23 mouse cellular contexts compared by ENCODE assay signal in the genomic region with DNA sequence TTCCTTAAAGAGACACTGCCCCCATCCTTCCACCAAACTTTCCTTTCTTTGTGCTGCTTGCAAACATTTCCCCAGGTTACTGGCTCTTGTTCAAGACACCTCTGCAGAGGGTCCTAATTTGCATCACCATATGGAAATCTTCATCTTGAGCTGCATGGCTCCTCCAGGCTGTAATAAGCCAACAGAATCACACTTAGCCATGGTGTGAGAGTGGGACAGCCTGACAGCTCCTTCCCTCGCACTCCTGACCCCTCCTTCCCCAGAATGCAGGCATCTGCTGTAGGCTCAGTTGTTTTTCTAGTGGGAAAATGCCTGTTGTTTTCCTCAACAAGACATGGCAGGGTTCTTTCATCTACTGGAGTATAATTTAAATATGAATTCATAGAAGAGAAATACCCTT. TPM values are rescaled to one million over a fixed set of nuclear protein-coding genes. Genes with fewer than 3 reads are reported as not detected.
DNase-seq lines count a peak whose midpoint lies in the region; ATAC-seq and TF ChIP-seq lines count a peak whose summit lies in the region.
"Had no signal": no experiment of that assay in that cellular context is flagged by ENCODE, and none has a peak within 500 bp of the region (broad histone marks: within the 10 kb centered on the region; RNA-seq: fewer than 3 reads in every experiment).

No protein-coding gene starts in this region.

- H3K4me1 ChIP-seq in midbrain, postnatal 0 days (ENCODE audit: insufficient read depth, low read length): no peaks in the 10 kb centered on the region
- H3K4me1 ChIP-seq in midbrain, embryonic 16.5 days (ENCODE audit: control insufficient read depth, insufficient read depth, low read length): no peaks in the 10 kb centered on the region
- no peaks in the 10 kb centered on the region for H3K4me1 ChIP-seq in thymus, adult 2 months (replicated peaks; ENCODE audit: control insufficient read depth, insufficient read depth, low read length)
- H3K4me1 ChIP-seq: embryonic facial prominence, embryonic 12.5 days; intestine, embryonic 15.5 days; midbrain, embryonic 12.5 days had no signal

- no peaks in the 10 kb centered on the region for H3K36me3 ChIP-seq in midbrain, postnatal 0 days (ENCODE audit: insufficient read depth, low read length)
- no peaks in the 10 kb centered on the region for H3K36me3 ChIP-seq in midbrain, embryonic 16.5 days (ENCODE audit: control insufficient read depth, insufficient read depth, low read length)
- H3K36me3 ChIP-seq in thymus, adult 2 months (ENCODE audit: control insufficient read depth, insufficient read depth, low read length): no peaks in the 10 kb centered on the region
- H3K36me3 ChIP-seq: embryonic facial prominence, embryonic 12.5 days; hindbrain, embryonic 13.5 days; intestine, embryonic 15.5 days; midbrain, embryonic 12.5 days had no signal

- H3K4me2 ChIP-seq in midbrain, postnatal 0 days (ENCODE audit: low read depth, low read length, poor library complexity, severe bottlenecking): no peak overlapping the region
- H3K4me2 ChIP-seq in midbrain, embryonic 16.5 days (ENCODE audit: low read length): no peak overlapping the region
- H3K4me2 ChIP-seq: embryonic facial prominence, embryonic 12.5 days; heart, embryonic 11.5 days; hindbrain, embryonic 13.5 days; intestine, embryonic 15.5 days; midbrain, embryonic 12.5 days had no signal

- no peaks in the 10 kb centered on the region for H3K27me3 ChIP-seq in midbrain, postnatal 0 days (ENCODE audit: insufficient read depth, low read length)
- no peaks in the 10 kb centered on the region for H3K27me3 ChIP-seq in midbrain, embryonic 16.5 days (ENCODE audit: control insufficient read depth, insufficient read depth, low read depth, low read length)
- no peaks in the 10 kb centered on the region for H3K27me3 ChIP-seq in thymus, adult 2 months (ENCODE audit: control insufficient read depth, insufficient read depth, low read length)
- H3K27me3 ChIP-seq: embryonic facial prominence, embryonic 12.5 days; hindbrain, embryonic 13.5 days; intestine, embryonic 15.5 days; midbrain, embryonic 12.5 days had no signal

- no peak for ATAC-seq in midbrain, postnatal 0 days (ENCODE audit: low FRiP score)
- ATAC-seq in midbrain, embryonic 16.5 days: no peak
- ATAC-seq: intestine, embryonic 15.5 days; lung, postnatal 0 days had no signal

- H3K27ac ChIP-seq in midbrain, postnatal 0 days (ENCODE audit: low read depth, low read length): no peak overlapping the region
- H3K27ac ChIP-seq in midbrain, embryonic 16.5 days (ENCODE audit: low read length): no peak overlapping the region
- no peak overlapping the region for H3K27ac ChIP-seq in thymus, adult 2 months (ENCODE audit: control insufficient read depth, insufficient read depth, low read length)
- H3K27ac ChIP-seq: embryonic facial prominence, embryonic 12.5 days; gastrocnemius, adult 2 months; hindbrain, embryonic 13.5 days; intestine, embryonic 15.5 days; midbrain, embryonic 12.5 days had no signal

- no peaks in the 10 kb centered on the region for H3K9me3 ChIP-seq in midbrain, postnatal 0 days (ENCODE audit: low read length)
- no peaks in the 10 kb centered on the region for H3K9me3 ChIP-seq in midbrain, embryonic 16.5 days (replicated peaks; ENCODE audit: control insufficient read depth, low read length, poor library complexity, severe bottlenecking)
- H3K9me3 ChIP-seq: embryonic facial prominence, embryonic 12.5 days; hindbrain, embryonic 13.5 days; intestine, embryonic 15.5 days; midbrain, embryonic 12.5 days had no signal

- WGBS in midbrain, postnatal 0 days: 61% methylated on average over 1 of the region's 1 CpGs
- WGBS in midbrain, embryonic 16.5 days: 74% methylated on average over 1 of the region's 1 CpGs
- WGBS in thymus, adult 2 months: 38% methylated on average over 1 of the region's 1 CpGs

- peak; percentile 27 to 65 for DNase-seq in frontal cortex, adult 2 months (ENCODE audit: extremely low spot score in 1 of 2, low spot score in 1 of 2)
- DNase-seq in frontal cortex, postnatal 10 days (ENCODE audit: low spot score in 2 of 2): no peak
- peak; percentile 30 for DNase-seq in midbrain, postnatal 0 days (ENCODE audit: low spot score)
- DNase-seq in left cerebral cortex, adult 9 months (ENCODE audit: low spot score in 2 of 2): peak; percentile 7 to 53
- peak; percentile 51 for DNase-seq in telencephalon, adult 2 months (ENCODE audit: low read depth, low spot score)
- DNase-seq in thymus, adult 2 months: no peak
- DNase-seq: adrenal gland, adult 2 months; cerebellum, postnatal 10 days; gastrocnemius, adult 2 months; heart, postnatal 14 days; kidney, postnatal 36 days; liver; thymus, adult 18-20 months had no signal

- no peak overlapping the region for H3K4me3 ChIP-seq in midbrain, postnatal 0 days (ENCODE audit: low read depth, low read length)
- H3K4me3 ChIP-seq in midbrain, embryonic 16.5 days (ENCODE audit: low read depth, low read length): no peak overlapping the region
- H3K4me3 ChIP-seq in thymus, adult 2 months (ENCODE audit: control insufficient read depth, insufficient read depth, low read length): no peak overlapping the region
- H3K4me3 ChIP-seq: embryonic facial prominence, embryonic 12.5 days; erythroblast, embryonic 14.5 days; gastrocnemius, adult 2 months; hindbrain, embryonic 13.5 days; intestine, embryonic 15.5 days; midbrain, embryonic 12.5 days; myocyte had no signal

- no peak for TF ChIP-seq POLR2A in thymus, adult 2 months (IDR thresholded peaks at IDR 0.05; ENCODE audit: control insufficient read depth, extremely low read depth, insufficient read depth, low read length, poor library complexity)

- no peak overlapping the region for H3K9ac ChIP-seq in midbrain, postnatal 0 days (replicated peaks; ENCODE audit: low read length, poor library complexity, severe bottlenecking)
- H3K9ac ChIP-seq in midbrain, embryonic 16.5 days (ENCODE audit: low read depth, low read length): no peak overlapping the region
- H3K9ac ChIP-seq: embryonic facial prominence, embryonic 12.5 days; hindbrain, embryonic 13.5 days; intestine, embryonic 15.5 days; midbrain, embryonic 12.5 days had no signal

- no peak for TF ChIP-seq CTCF in midbrain, postnatal 0 days (IDR thresholded peaks at IDR 0.05)
- TF ChIP-seq CTCF in thymus, adult 2 months (IDR thresholded peaks at IDR 0.05; ENCODE audit: borderline replicate concordance, control insufficient read depth, extremely low read depth, insufficient read depth, low read length, poor library complexity): no peak

RNA-seq across cellular contexts. Expression of gene Sorcs3, which starts 38.7 kb away (rescaled TPM):
- polyA plus RNA-seq in frontal cortex, adult 2 months (2012; rRNA removed): 14.3 and 17.7 TPM in 2 replicates
- total RNA-seq in midbrain, postnatal 0 days (2014; rRNA removed): 25.3 and 33.2 TPM in 2 replicates
- 16.4 and 18.3 TPM in 2 replicates for polyA plus RNA-seq in midbrain, postnatal 0 days (2015; fragmentation: Nextera tagmentation; extraction: Ambion mirVana)
- 17.5 and 18.3 TPM in 2 replicates for polyA plus RNA-seq in midbrain, embryonic 16.5 days (2015; fragmentation: Nextera tagmentation; extraction: Ambion mirVana)
- polyA plus RNA-seq in thymus, adult 2 months (2012; rRNA removed): 0.18 and 0.32 TPM in 2 replicates
- total RNA-seq: adrenal gland, adult 2 months; gastrocnemius, adult 2 months had no signal
- polyA plus RNA-seq: adrenal gland, adult 2 months; erythroblast, embryonic 14.5 days; myocyte; spleen, adult 2 months had no signal

Comparison
In these comparisons a context has a peak if more than half of its experiments do, and no peak if none do; other contexts are left out.
1. DNase-seq: peak in frontal cortex, adult 2 months (2 of 2), midbrain, postnatal 0 days (single experiment), left cerebral cortex, adult 9 months (2 of 2) and telencephalon, adult 2 months (single experiment); none in frontal cortex, postnatal 10 days (0 of 2) and thymus, adult 2 months (single experiment).
2. RNA of gene Sorcs3, which starts 38.7 kb away (polyA plus RNA-seq): 17.5 to 18.3 TPM in midbrain, embryonic 16.5 days, 16.4 to 18.3 TPM in midbrain, postnatal 0 days and 14.3 to 17.7 TPM in frontal cortex, adult 2 months; 0.18 to 0.32 TPM in thymus, adult 2 months; every median in the first group is over 10 times any median in the second.